ENCODE assay signal across 8 mouse cellular contexts in genomic region chr6:140595551-140595950, GRCm38 (mm10). TPM values are rescaled to one million over a fixed set of nuclear protein-coding genes. Genes with fewer than 3 reads are reported as not detected.
A peak's percentile ranks its signal among the peaks of the same experiment; 100 is the strongest.
DNase-seq lines count a peak whose midpoint lies in the region; ATAC-seq and TF ChIP-seq lines count a peak whose summit lies in the region.
"Not testable (repeated sequence)": the region's sequence is repeated elsewhere in the genome, so short reads cannot be mapped to it uniquely, and the experiment has no call there.

No protein-coding gene starts in this region.

- DNase-seq in kidney, adult 11 months, result peak; percentile 49
- DNase-seq in kidney, adult 2 months, result peak; percentile 78
- peak; percentile 70 for DNase-seq in kidney, adult 9 months
- DNase-seq in kidney, postnatal 0 days (ENCODE audit: low spot score); midbrain, embryonic 10.5 days (ENCODE audit: low spot score); thymus, adult 2 months: not testable (repeated sequence)
- peak; percentile 43 to 71 for DNase-seq in kidney, postnatal 25 days
- peak; percentile 36 for DNase-seq in thymus, postnatal 14 days

- not testable (repeated sequence) for H3K4me3 ChIP-seq in kidney, adult 2 months (ENCODE audit: insufficient read depth, low read depth, low read length); kidney, postnatal 0 days (replicated peaks; ENCODE audit: low read depth, low read length); midbrain, embryonic 10.5 days; thymus, adult 2 months (ENCODE audit: control insufficient read depth, insufficient read depth, low read length)

- WGBS in kidney, adult 2 months, result 51% methylated on average over 6 of the region's 6 CpGs
- 85% methylated on average over 6 of the region's 6 CpGs for WGBS in kidney, postnatal 0 days
- whole genome bisulfite sequencing in midbrain, embryonic 10.5 days, result 94% methylated on average over 6 of the region's 6 CpGs
- WGBS in thymus, adult 2 months, result 96% methylated on average over 6 of the region's 6 CpGs

- H3K4me2 ChIP-seq in kidney, postnatal 0 days (ENCODE audit: low read length), result not testable (repeated sequence)

- not testable (repeated sequence) for TF ChIP-seq POLR2A in kidney, adult 2 months (IDR thresholded peaks at IDR 0.05; ENCODE audit: low read depth, low read length); thymus, adult 2 months (IDR thresholded peaks at IDR 0.05; ENCODE audit: control insufficient read depth, extremely low read depth, insufficient read depth, low read length, poor library complexity)

- TF ChIP-seq CTCF in kidney, adult 2 months (conservative IDR thresholded peaks at IDR 0.05; ENCODE audit: insufficient read depth, insufficient read length, low read depth, low read length); kidney, postnatal 0 days (IDR thresholded peaks at IDR 0.05; ENCODE audit: low read depth); thymus, adult 2 months (IDR thresholded peaks at IDR 0.05; ENCODE audit: borderline replicate concordance, control insufficient read depth, extremely low read depth, insufficient read depth, low read length, poor library complexity): not testable (repeated sequence)

- H3K9ac ChIP-seq in kidney, postnatal 0 days (ENCODE audit: low read depth, low read length), result not testable (repeated sequence)

- not testable (repeated sequence) for H3K9me3 ChIP-seq in kidney, postnatal 0 days (replicated peaks; ENCODE audit: low read length); midbrain, embryonic 10.5 days (replicated peaks)

- not testable (repeated sequence) for H3K36me3 ChIP-seq in kidney, adult 2 months (ENCODE audit: control insufficient read depth, insufficient read depth, low read length); thymus, adult 2 months (ENCODE audit: control insufficient read depth, insufficient read depth, low read length)
- H3K36me3 ChIP-seq in kidney, postnatal 0 days (ENCODE audit: insufficient read depth, low read length), result peaks cover 29% of the 10 kb centered on the region; the same call in 1 of the 2 replicates
- peaks cover 79% of the 10 kb centered on the region for H3K36me3 ChIP-seq in midbrain, embryonic 10.5 days

- H3K4me1 ChIP-seq in kidney, adult 2 months (ENCODE audit: control insufficient read depth, insufficient read depth, low read length), result peaks cover 12% of the 10 kb centered on the region; the same call in 1 of the 2 replicates
- not testable (repeated sequence) for H3K4me1 ChIP-seq in kidney, postnatal 0 days (replicated peaks; ENCODE audit: insufficient read depth, low read length)
- H3K4me1 ChIP-seq in midbrain, embryonic 10.5 days, result peaks cover 45% of the 10 kb centered on the region
- peaks cover 30% of the 10 kb centered on the region for H3K4me1 ChIP-seq in thymus, adult 2 months (replicated peaks; ENCODE audit: control insufficient read depth, insufficient read depth, low read length)

- H3K27me3 ChIP-seq in kidney, adult 2 months (replicated peaks; ENCODE audit: control insufficient read depth, insufficient read depth, low read length); kidney, postnatal 0 days (ENCODE audit: insufficient read depth, low read length); midbrain, embryonic 10.5 days (ENCODE audit: low read depth, poor library complexity, severe bottlenecking); thymus, adult 2 months (ENCODE audit: control insufficient read depth, insufficient read depth, low read length): not testable (repeated sequence)

- 0 out of 2 replicates have a peak, but pooled peaks have one; percentile 37 for ATAC-seq in kidney, postnatal 0 days (replicated peaks; ENCODE audit: low FRiP score, low read depth)

- H3K27ac ChIP-seq in kidney, adult 2 months (ENCODE audit: insufficient read depth, low read depth, low read length), result peak overlapping the region; percentile 5
- H3K27ac ChIP-seq in kidney, postnatal 0 days, result not testable (repeated sequence)
- H3K27ac ChIP-seq in midbrain, embryonic 10.5 days (replicated peaks), result peak overlapping the region; percentile 14; the same call in 1 of the 2 replicates
- peak overlapping the region; percentile 9 for H3K27ac ChIP-seq in thymus, adult 2 months (ENCODE audit: control insufficient read depth, insufficient read depth, low read length)

RNA-seq across cellular contexts. Expression of gene Aebp2, which starts 26.9 kb away (rescaled TPM):
- polyA plus RNA-seq in kidney, adult 2 months (2012; rRNA removed), result 23.4 and 23.9 TPM in 2 replicates
- 13.0 and 13.9 TPM in 2 replicates for polyA plus RNA-seq in kidney, postnatal 0 days (2015; fragmentation: Nextera tagmentation; extraction: Ambion mirVana)
- 12.3 and 14.9 TPM in 2 replicates for polyA plus RNA-seq in midbrain, embryonic 10.5 days (2016; fragmentation: Nextera tagmentation; extraction: Ambion mirVana)
- 56.9 and 74.2 TPM in 2 replicates for polyA plus RNA-seq in thymus, adult 2 months (2012; rRNA removed)
